Mouse (Mus musculus) MEL (cell line): ENCODE data around the gene Triobp.

Experiments used
- CTCF ChIP-seq, 3 experiments: IDR thresholded peaks in 2 of 3; conservative IDR thresholded peaks in 1 of 3; 2 replicates each; pipeline ENCODE4 v1.5.1; 2011 to 2012; ENCODE audit warnings: low read length in 3 of 3, low read depth in 2 of 3, mild to moderate bottlenecking in 2 of 3, improper control_type of control experiment in 1 of 3, inconsistent platforms in 1 of 3, mixed read lengths in 1 of 3, moderate library complexity in 1 of 3; ENCODE audit not compliant: control insufficient read depth in 1 of 3, insufficient read depth in 1 of 3, poor library complexity in 1 of 3, severe bottlenecking in 1 of 3
- E2F4 ChIP-seq: IDR thresholded peaks from 2 replicates; pipeline ENCODE4 v1.6.1; 2011; ENCODE audit warnings: low read depth, low read length, improper control_type of control experiment, borderline replicate concordance
- ELF1 ChIP-seq: IDR thresholded peaks from 2 replicates; pipeline ENCODE4 v1.6.1; 2014; ENCODE audit warnings: low read depth, mild to moderate bottlenecking, inconsistent platforms, low read length, improper control_type of control experiment, moderate library complexity
- MAX ChIP-seq: IDR thresholded peaks from 2 replicates; pipeline ENCODE4 v1.6.1; 2011; ENCODE audit warnings: low read length, improper control_type of control experiment
- POLR2A ChIP-seq, 2 experiments: IDR thresholded peaks; 2 replicates each; pipeline ENCODE4 v1.6.1; 2011 to 2012; ENCODE audit warnings: low read length in 2 of 2, mild to moderate bottlenecking in 2 of 2, control low read depth in 1 of 2, improper control_type of control experiment in 1 of 2, low read depth in 1 of 2, moderate library complexity in 1 of 2; ENCODE audit not compliant: control insufficient read depth in 1 of 2, insufficient read depth in 1 of 2, poor library complexity in 1 of 2
- SMC3 ChIP-seq: IDR thresholded peaks from 2 replicates; pipeline ENCODE4 v1.6.1; 2011; ENCODE audit warnings: low read depth, low read length, improper control_type of control experiment

GRCm38 (mm10) chr15:79048186-79048585 lies 100.7 kb downstream of the Triobp start:
- TF ChIP-seq POLR2A (IDR thresholded peaks at IDR 0.05; ENCODE audit: control insufficient read depth in 1 of 2, insufficient read depth in 1 of 2, low read depth in 1 of 2, low read length in 2 of 2, poor library complexity in 1 of 2) (no peak), SMC3 (no peak), MAX (no peak), E2F4 (no peak), CTCF (IDR thresholded peaks at IDR 0.05 in 2 of 3, conservative IDR thresholded peaks at IDR 0.05 in 1 of 3; ENCODE audit: control insufficient read depth in 1 of 3, insufficient read depth in 1 of 3, low read depth in 2 of 3, low read length in 3 of 3, poor library complexity in 1 of 3, severe bottlenecking in 1 of 3) (no peak), ELF1 (no peak)
